Mouse (Mus musculus): ENCODE measurements at regions not wholly inside any gene's neighbourhood (a gene's known extent, or its start where the extent isn't known, plus 50 kb on each side); places are given as distances from the start of the nearest gene placed in this dataset.
"Not testable (repeated sequence)": the region's sequence is repeated elsewhere in the genome, so short reads cannot be mapped to it uniquely, and the experiment has no call there.

- no peak for ATAC-seq
- Histone ChIP-seq H3K9ac (ENCODE audit: low read depth, low read length) (no peak overlapping the region), H3K27me3 (replicated peaks; ENCODE audit: control insufficient read depth, insufficient read depth, low read length) (no peaks in the 10 kb centered on the region), H3K4me2 (ENCODE audit: low read depth, low read length) (no peak overlapping the region), H3K27ac (ENCODE audit: low read length) (no peak overlapping the region), H3K4me3 (ENCODE audit: low read length) (no peak overlapping the region), H3K9me3 (ENCODE audit: control insufficient read depth, low read length) (no peaks in the 10 kb centered on the region), H3K36me3 (ENCODE audit: control insufficient read depth, insufficient read depth, low read length) (no peaks in the 10 kb centered on the region), H3K4me1 (ENCODE audit: control insufficient read depth, insufficient read depth, low read length) (no peaks in the 10 kb centered on the region)
- 75% methylated on average over 8 of the region's 8 CpGs for WGBS
Observed at GRCm38 (mm10) chr4:23341240-23341639, 853.1 kb upstream of the Pou3f2 start.

GRCm38 (mm10) chr4:23338481-23338880 lies 850.3 kb upstream of the Pou3f2 start:
- 75% methylated on average over 5 of the region's 5 CpGs for WGBS

DNA sequence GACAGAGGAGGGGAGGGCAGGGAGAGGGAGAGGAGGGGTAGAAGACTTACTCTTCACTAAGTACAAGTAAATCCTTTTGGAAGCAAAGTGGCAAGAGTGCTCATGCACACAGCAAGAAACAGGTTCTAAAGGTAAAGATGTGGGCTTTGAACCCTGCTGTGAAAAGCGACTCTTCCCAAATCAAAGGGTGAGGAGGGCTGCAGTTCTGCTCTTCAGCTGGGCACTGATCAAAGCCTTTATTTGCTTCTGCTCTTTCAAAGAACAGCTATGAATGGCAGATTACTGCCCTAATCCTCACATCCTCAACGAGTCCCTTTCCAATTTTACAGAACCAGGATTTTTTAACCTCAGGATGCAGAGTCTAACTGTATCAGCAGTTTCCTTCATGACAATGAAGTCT lies 812.5 kb upstream of the Pou3f2 start:
- H3K9me3 ChIP-seq (ENCODE audit: control insufficient read depth, low read length) = no peaks in the 10 kb centered on the region
- H3K4me1 ChIP-seq (ENCODE audit: control insufficient read depth, insufficient read depth, low read length) = no peaks in the 10 kb centered on the region
- H3K4me3 ChIP-seq (ENCODE audit: low read length) = no peak overlapping the region
- H3K4me2 ChIP-seq (ENCODE audit: low read depth, low read length) = no peak overlapping the region
- no peak overlapping the region for H3K9ac ChIP-seq (ENCODE audit: low read depth, low read length)
- no peak for ATAC-seq
- H3K27me3 ChIP-seq (replicated peaks; ENCODE audit: control insufficient read depth, insufficient read depth, low read length) = no peaks in the 10 kb centered on the region
- H3K36me3 ChIP-seq (ENCODE audit: control insufficient read depth, insufficient read depth, low read length) = no peaks in the 10 kb centered on the region
- H3K27ac ChIP-seq (ENCODE audit: low read length) = no peak overlapping the region
- WGBS = 21% methylated on average over 2 of the region's 2 CpGs

More at GRCm38 (mm10) chr4:23338481-23338880, 850.3 kb upstream of the Pou3f2 start:
- Histone ChIP-seq H3K4me2 (ENCODE audit: low read depth, low read length) (no peak overlapping the region), H3K27me3 (replicated peaks; ENCODE audit: control insufficient read depth, insufficient read depth, low read length) (no peaks in the 10 kb centered on the region), H3K4me1 (ENCODE audit: control insufficient read depth, insufficient read depth, low read length) (no peaks in the 10 kb centered on the region), H3K27ac (ENCODE audit: low read length) (no peak overlapping the region), H3K4me3 (ENCODE audit: low read length) (no peak overlapping the region), H3K36me3 (ENCODE audit: control insufficient read depth, insufficient read depth, low read length) (no peaks in the 10 kb centered on the region), H3K9me3 (ENCODE audit: control insufficient read depth, low read length) (no peaks in the 10 kb centered on the region), H3K9ac (ENCODE audit: low read depth, low read length) (no peak overlapping the region)
- no peak for ATAC-seq

- Histone ChIP-seq H3K9ac (ENCODE audit: low read depth, low read length) (no peak overlapping the region), H3K36me3 (ENCODE audit: control insufficient read depth, insufficient read depth, low read length) (no peaks in the 10 kb centered on the region), H3K9me3 (ENCODE audit: control insufficient read depth, low read length) (no peaks in the 10 kb centered on the region), H3K4me1 (ENCODE audit: control insufficient read depth, insufficient read depth, low read length) (no peaks in the 10 kb centered on the region), H3K4me3 (ENCODE audit: low read length) (no peak overlapping the region), H3K4me2 (ENCODE audit: low read depth, low read length) (no peak overlapping the region), H3K27ac (ENCODE audit: low read length) (no peak overlapping the region), H3K27me3 (replicated peaks; ENCODE audit: control insufficient read depth, insufficient read depth, low read length) (no peaks in the 10 kb centered on the region)
- no peak for ATAC-seq
- 66% methylated on average over 6 of the region's 6 CpGs for WGBS
Observed at GRCm38 (mm10) chr4:23280087-23280486, 791.9 kb upstream of the Pou3f2 start.

DNA sequence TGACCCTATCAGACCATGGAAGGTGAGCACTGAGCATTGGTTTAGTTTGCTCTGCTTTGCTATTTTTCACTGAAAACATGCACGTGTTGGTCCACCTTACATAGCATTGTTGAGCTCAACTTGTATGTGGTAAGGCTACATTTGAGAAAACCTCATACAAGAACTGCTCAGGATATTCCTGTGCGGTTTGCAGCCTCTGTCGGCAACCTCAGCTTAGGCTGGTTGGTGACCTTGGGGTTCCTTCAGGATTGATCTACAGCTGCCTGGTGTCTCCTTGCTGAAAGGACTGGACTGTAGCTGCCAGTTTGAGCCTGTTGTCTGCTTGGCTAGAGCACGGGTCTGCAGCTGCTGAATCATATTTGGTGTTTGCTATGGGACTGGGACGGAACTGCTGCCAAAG lies 787.0 kb upstream of the Pou3f2 start:
- no peak for ATAC-seq
- Histone ChIP-seq H3K27me3 (replicated peaks; ENCODE audit: control insufficient read depth, insufficient read depth, low read length) (no peaks in the 10 kb centered on the region), H3K9me3 (ENCODE audit: control insufficient read depth, low read length) (no peaks in the 10 kb centered on the region), H3K9ac (ENCODE audit: low read depth, low read length) (no peak overlapping the region), H3K4me2 (ENCODE audit: low read depth, low read length) (no peak overlapping the region), H3K36me3 (ENCODE audit: control insufficient read depth, insufficient read depth, low read length) (no peaks in the 10 kb centered on the region), H3K4me1 (ENCODE audit: control insufficient read depth, insufficient read depth, low read length) (no peaks in the 10 kb centered on the region), H3K4me3 (ENCODE audit: low read length) (no peak overlapping the region), H3K27ac (ENCODE audit: low read length) (no peak overlapping the region)
- 75% methylated on average over 5 of the region's 5 CpGs for WGBS

DNA sequence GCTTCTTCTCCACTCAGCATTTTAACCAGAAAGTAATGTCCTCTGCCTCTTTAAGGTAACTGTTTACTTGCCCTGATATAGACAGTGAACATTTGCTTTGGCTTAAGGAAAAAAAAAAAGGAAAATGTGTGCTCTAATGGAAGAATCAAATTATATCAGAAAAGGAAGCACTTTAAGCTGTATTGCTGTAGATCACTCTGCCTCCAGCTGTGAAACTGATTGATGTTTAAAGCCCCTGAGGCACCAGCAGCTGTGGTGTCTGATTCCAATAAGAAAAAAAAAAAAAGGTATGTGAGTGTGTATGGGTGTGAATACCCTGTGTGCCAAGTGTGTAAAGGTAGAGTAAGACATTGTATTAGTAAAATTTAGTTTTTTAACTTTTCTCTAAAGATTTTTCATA lies 783.8 kb upstream of the Pou3f2 start:
- no peak overlapping the region for H3K4me2 ChIP-seq (ENCODE audit: low read depth, low read length)
- no peaks in the 10 kb centered on the region for H3K27me3 ChIP-seq (replicated peaks; ENCODE audit: control insufficient read depth, insufficient read depth, low read length)
- H3K9ac ChIP-seq (ENCODE audit: low read depth, low read length) = no peak overlapping the region
- no peaks in the 10 kb centered on the region for H3K9me3 ChIP-seq (ENCODE audit: control insufficient read depth, low read length)
- H3K36me3 ChIP-seq (ENCODE audit: control insufficient read depth, insufficient read depth, low read length) = no peaks in the 10 kb centered on the region
- no peaks in the 10 kb centered on the region for H3K4me1 ChIP-seq (ENCODE audit: control insufficient read depth, insufficient read depth, low read length)
- no peak overlapping the region for H3K27ac ChIP-seq (ENCODE audit: low read length)
- ATAC-seq = no peak
- H3K4me3 ChIP-seq (ENCODE audit: low read length) = no peak overlapping the region

- no peaks in the 10 kb centered on the region for H3K4me1 ChIP-seq (ENCODE audit: control insufficient read depth, insufficient read depth, low read length)
- WGBS = 92% methylated on average over 4 of the region's 4 CpGs
- ATAC-seq = no peak
- no peaks in the 10 kb centered on the region for H3K36me3 ChIP-seq (ENCODE audit: control insufficient read depth, insufficient read depth, low read length)
- H3K4me3 ChIP-seq (ENCODE audit: low read length) = no peak overlapping the region
- H3K4me2 ChIP-seq (ENCODE audit: low read depth, low read length) = no peak overlapping the region
- H3K27me3 ChIP-seq (replicated peaks; ENCODE audit: control insufficient read depth, insufficient read depth, low read length) = no peaks in the 10 kb centered on the region
- H3K27ac ChIP-seq (ENCODE audit: low read length) = no peak overlapping the region
- H3K9me3 ChIP-seq (ENCODE audit: control insufficient read depth, low read length) = no peaks in the 10 kb centered on the region
- H3K9ac ChIP-seq (ENCODE audit: low read depth, low read length) = no peak overlapping the region
Observed at GRCm38 (mm10) chr4:23260371-23260770, 772.2 kb upstream of the Pou3f2 start.

DNA sequence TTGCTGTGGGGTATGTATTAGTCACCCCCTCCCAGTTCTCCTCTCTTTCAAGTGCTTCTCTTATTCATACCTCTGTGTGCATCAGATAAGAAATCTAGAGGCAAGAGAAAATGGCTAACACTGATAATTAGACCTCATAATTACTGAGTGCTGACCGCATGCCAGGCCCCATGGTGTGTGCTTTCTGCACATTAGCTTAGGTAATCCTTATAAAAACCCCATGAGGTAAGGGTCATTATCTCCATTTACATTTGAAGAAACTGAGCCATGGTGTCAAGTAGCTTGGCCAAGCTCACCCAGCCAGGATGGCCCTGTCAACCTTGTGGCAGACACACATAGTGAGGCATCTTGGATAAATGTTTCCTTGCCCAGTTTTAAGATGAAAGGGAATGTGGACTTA lies 746.8 kb upstream of the Pou3f2 start:
- Histone ChIP-seq H3K36me3 (ENCODE audit: control insufficient read depth, insufficient read depth, low read length) (no peaks in the 10 kb centered on the region), H3K27me3 (replicated peaks; ENCODE audit: control insufficient read depth, insufficient read depth, low read length) (no peaks in the 10 kb centered on the region), H3K9ac (ENCODE audit: low read depth, low read length) (no peak overlapping the region), H3K4me2 (ENCODE audit: low read depth, low read length) (no peak overlapping the region), H3K9me3 (ENCODE audit: control insufficient read depth, low read length) (no peaks in the 10 kb centered on the region), H3K27ac (ENCODE audit: low read length) (no peak overlapping the region), H3K4me1 (ENCODE audit: control insufficient read depth, insufficient read depth, low read length) (no peaks in the 10 kb centered on the region), H3K4me3 (ENCODE audit: low read length) (no peak overlapping the region)
- no peak for ATAC-seq
- WGBS = 43% methylated on average over 1 of the region's 1 CpGs

DNA sequence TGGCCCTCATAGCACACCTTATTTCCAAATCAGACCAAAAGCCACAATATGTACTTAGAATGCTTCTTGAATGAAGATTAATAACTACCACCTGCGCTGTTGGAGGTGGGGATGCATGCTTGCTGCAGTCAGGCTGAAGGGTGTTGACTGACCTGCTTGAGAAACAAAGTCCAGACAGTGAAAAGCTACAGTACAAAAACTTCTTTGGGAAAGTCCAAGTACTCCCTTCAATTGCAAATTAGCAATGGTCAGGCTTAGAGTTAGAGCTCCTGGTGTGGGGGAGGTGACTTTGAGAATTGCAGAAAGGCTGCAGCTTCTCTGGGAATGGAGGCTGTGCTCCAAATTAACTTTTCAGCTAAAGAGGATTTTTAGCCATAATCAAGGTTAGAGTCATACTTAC lies 706.6 kb upstream of the Pou3f2 start:
- not testable (repeated sequence) for H3K27ac ChIP-seq (ENCODE audit: low read length); H3K4me1 ChIP-seq (ENCODE audit: control insufficient read depth, insufficient read depth, low read length); H3K4me3 ChIP-seq (ENCODE audit: low read length); H3K9ac ChIP-seq (ENCODE audit: low read depth, low read length); H3K36me3 ChIP-seq (ENCODE audit: control insufficient read depth, insufficient read depth, low read length); H3K27me3 ChIP-seq (replicated peaks; ENCODE audit: control insufficient read depth, insufficient read depth, low read length); ATAC-seq; H3K9me3 ChIP-seq (ENCODE audit: control insufficient read depth, low read length); H3K4me2 ChIP-seq (ENCODE audit: low read depth, low read length)
- 86% methylated on average over 1 of the region's 1 CpGs for WGBS

DNA sequence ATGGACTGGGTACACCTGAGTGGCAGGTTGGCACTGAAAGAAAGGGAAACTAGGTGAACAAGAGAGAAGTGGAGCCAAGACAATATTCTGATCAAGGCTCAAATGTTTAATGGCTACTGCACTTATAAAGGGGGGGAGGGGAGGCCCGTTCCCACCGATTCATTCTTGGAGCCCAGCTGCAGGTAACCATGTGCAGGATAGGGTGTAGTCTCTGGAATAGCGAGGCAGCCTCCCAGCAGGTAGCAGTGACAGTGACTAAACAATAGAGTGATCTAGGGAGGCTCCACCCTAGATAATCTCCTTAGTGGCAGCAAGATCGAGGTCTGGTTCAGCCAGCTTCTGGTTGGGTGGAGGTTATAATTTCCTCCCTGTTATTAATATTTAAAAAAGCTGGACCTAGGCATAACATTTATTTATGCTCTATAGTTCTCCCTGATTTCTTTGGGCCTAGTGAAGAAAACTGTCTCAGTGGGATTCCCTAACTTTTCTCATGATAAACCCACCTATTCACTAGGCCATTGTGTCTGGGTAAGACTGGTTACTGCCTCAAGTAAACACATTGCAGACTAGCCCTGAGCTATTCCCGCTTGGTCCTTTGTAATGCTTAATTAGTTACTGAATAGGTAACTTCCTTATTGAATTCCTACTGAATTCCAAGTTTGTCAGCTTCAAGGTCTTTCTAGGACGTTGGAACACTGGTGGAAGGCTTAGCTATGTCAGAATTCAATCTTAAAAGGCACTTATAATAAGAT lies 705.4 kb upstream of the Pou3f2 start:
- H3K27ac ChIP-seq (ENCODE audit: low read length) = no peak overlapping the region
- no peak overlapping the region for H3K4me3 ChIP-seq (ENCODE audit: low read length)
- 60% methylated on average over 6 of the region's 6 CpGs for WGBS
- no peaks in the 10 kb centered on the region for H3K4me1 ChIP-seq (ENCODE audit: control insufficient read depth, insufficient read depth, low read length)
- no peak overlapping the region for H3K4me2 ChIP-seq (ENCODE audit: low read depth, low read length)
- H3K9ac ChIP-seq (ENCODE audit: low read depth, low read length) = no peak overlapping the region
- H3K9me3 ChIP-seq (ENCODE audit: control insufficient read depth, low read length) = no peaks in the 10 kb centered on the region
- no peaks in the 10 kb centered on the region for H3K36me3 ChIP-seq (ENCODE audit: control insufficient read depth, insufficient read depth, low read length)
- ATAC-seq = no peak
- no peaks in the 10 kb centered on the region for H3K27me3 ChIP-seq (replicated peaks; ENCODE audit: control insufficient read depth, insufficient read depth, low read length)

All from intestine, embryonic 16.5 days (tissue).